Mouse (Mus musculus): ENCODE results near the gene Mcub.

DNA sequence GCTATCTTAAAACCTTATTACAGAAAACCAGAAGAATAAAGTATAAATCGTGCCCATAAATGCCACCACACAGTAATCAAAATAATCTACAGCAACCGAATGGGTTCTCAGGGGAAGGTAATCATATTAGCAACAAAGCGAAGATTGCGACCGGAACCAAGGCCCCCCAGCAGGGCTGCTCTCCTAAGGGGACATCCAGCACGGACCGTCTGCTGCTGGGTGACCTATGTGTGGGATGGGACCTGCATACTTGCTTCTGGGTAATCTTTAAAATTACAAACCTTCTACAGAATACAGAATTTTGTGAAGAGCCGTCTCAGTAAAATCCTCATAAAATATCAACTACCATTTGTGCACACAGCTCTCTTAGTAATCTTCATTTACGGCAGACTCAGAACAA, 8.7 kb upstream of the Mcub start:
- no peak for TF ChIP-seq EP300 (IDR thresholded peaks at IDR 0.05; ENCODE audit: insufficient read depth, low read depth, low read length)
- TF ChIP-seq CTCF (IDR thresholded peaks at IDR 0.05), result no peak
- TF ChIP-seq POLR2A (IDR thresholded peaks at IDR 0.05; ENCODE audit: insufficient read depth, low read depth, low read length), result no peak

Data from heart, adult 2 months (tissue).